ENCODE assay signal across 27 mouse cellular contexts in the genomic region with DNA sequence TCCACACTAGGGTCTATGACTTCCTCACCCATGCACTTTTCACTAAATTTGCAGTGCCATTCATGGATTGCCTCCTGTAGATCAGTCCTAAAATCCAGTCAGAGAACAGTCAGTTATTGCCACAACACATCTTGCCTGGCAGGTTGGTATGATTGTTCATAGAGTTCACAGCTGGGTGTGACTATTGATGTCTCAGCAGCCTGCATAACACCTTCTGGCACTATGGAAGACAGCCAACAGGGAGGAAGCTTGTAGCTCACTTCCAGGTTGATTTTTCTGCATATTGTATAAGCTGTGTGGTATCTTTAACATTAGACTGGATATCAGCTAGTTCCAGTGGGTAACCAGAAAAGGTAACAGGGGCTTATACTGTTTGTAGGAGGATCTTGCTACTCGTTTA.
DNase-seq lines count a peak whose midpoint lies in the region; ATAC-seq and TF ChIP-seq lines count a peak whose summit lies in the region.
"Had no signal": no experiment of that assay in that cellular context is flagged by ENCODE, and none has a peak within 500 bp of the region (broad histone marks: within the 10 kb centered on the region; RNA-seq: fewer than 3 reads in every experiment).

No protein-coding gene starts in this region.

- no peaks in the 10 kb centered on the region for H3K36me3 ChIP-seq in embryonic facial prominence, embryonic 14.5 days (ENCODE audit: control insufficient read depth, insufficient read depth, low read length)
- H3K36me3 ChIP-seq in embryonic facial prominence, embryonic 10.5 days (replicated peaks): no peaks in the 10 kb centered on the region
- H3K36me3 ChIP-seq in midbrain, postnatal 0 days (ENCODE audit: insufficient read depth, low read length): no peaks in the 10 kb centered on the region
- no peaks in the 10 kb centered on the region for H3K36me3 ChIP-seq in midbrain, embryonic 14.5 days (ENCODE audit: control insufficient read depth, insufficient read depth, low read length)
- H3K36me3 ChIP-seq: heart, embryonic 13.5 days; hindbrain, embryonic 15.5 days; kidney, embryonic 15.5 days; liver, embryonic 12.5 days; midbrain, embryonic 12.5 days; neural tube, embryonic 15.5 days had no signal

- H3K4me3 ChIP-seq in embryonic facial prominence, embryonic 14.5 days (ENCODE audit: low read depth, low read length): no peak overlapping the region
- no peak overlapping the region for H3K4me3 ChIP-seq in embryonic facial prominence, embryonic 10.5 days
- no peak overlapping the region for H3K4me3 ChIP-seq in midbrain, postnatal 0 days (ENCODE audit: low read depth, low read length)
- no peak overlapping the region for H3K4me3 ChIP-seq in midbrain, embryonic 14.5 days (replicated peaks; ENCODE audit: low read depth, low read length)
- H3K4me3 ChIP-seq: gastrocnemius, adult 2 months; heart, embryonic 13.5 days; hindbrain, embryonic 15.5 days; kidney, embryonic 15.5 days; liver, embryonic 12.5 days; megakaryocyte, embryonic 14.5 days; midbrain, embryonic 12.5 days; neural tube, embryonic 15.5 days had no signal

- no peak overlapping the region for H3K27ac ChIP-seq in embryonic facial prominence, embryonic 14.5 days (replicated peaks; ENCODE audit: low read depth, low read length)
- H3K27ac ChIP-seq in embryonic facial prominence, embryonic 10.5 days (replicated peaks): no peak overlapping the region
- no peak overlapping the region for H3K27ac ChIP-seq in midbrain, postnatal 0 days (ENCODE audit: low read depth, low read length)
- H3K27ac ChIP-seq in midbrain, embryonic 14.5 days (replicated peaks; ENCODE audit: low read depth, low read length): no peak overlapping the region
- H3K27ac ChIP-seq: gastrocnemius, adult 2 months; heart, embryonic 13.5 days; hindbrain, embryonic 15.5 days; kidney, embryonic 15.5 days; liver, embryonic 12.5 days; midbrain, embryonic 12.5 days; neural tube, embryonic 15.5 days had no signal

- no peak overlapping the region for H3K4me2 ChIP-seq in embryonic facial prominence, embryonic 14.5 days (ENCODE audit: low read depth, low read length)
- no peak overlapping the region for H3K4me2 ChIP-seq in midbrain, postnatal 0 days (ENCODE audit: low read depth, low read length, poor library complexity, severe bottlenecking)
- H3K4me2 ChIP-seq in midbrain, embryonic 14.5 days (ENCODE audit: low read length): no peak overlapping the region
- H3K4me2 ChIP-seq: heart, embryonic 13.5 days; hindbrain, embryonic 15.5 days; kidney, embryonic 15.5 days; liver, embryonic 12.5 days; midbrain, embryonic 12.5 days; neural tube, embryonic 15.5 days had no signal

- H3K9ac ChIP-seq in embryonic facial prominence, embryonic 14.5 days (ENCODE audit: low read depth, low read length): no peak overlapping the region
- no peak overlapping the region for H3K9ac ChIP-seq in midbrain, postnatal 0 days (replicated peaks; ENCODE audit: low read length, poor library complexity, severe bottlenecking)
- H3K9ac ChIP-seq in midbrain, embryonic 14.5 days (replicated peaks; ENCODE audit: low read length): no peak overlapping the region
- H3K9ac ChIP-seq: heart, embryonic 13.5 days; hindbrain, embryonic 15.5 days; kidney, embryonic 15.5 days; liver, embryonic 12.5 days; liver, postnatal 0 days; midbrain, embryonic 12.5 days; neural tube, embryonic 15.5 days had no signal

- no peaks in the 10 kb centered on the region for H3K9me3 ChIP-seq in embryonic facial prominence, embryonic 14.5 days (ENCODE audit: control insufficient read depth, low read length)
- H3K9me3 ChIP-seq in embryonic facial prominence, embryonic 10.5 days: no peaks in the 10 kb centered on the region
- no peaks in the 10 kb centered on the region for H3K9me3 ChIP-seq in midbrain, postnatal 0 days (ENCODE audit: low read length)
- H3K9me3 ChIP-seq in midbrain, embryonic 14.5 days (ENCODE audit: control insufficient read depth, low read length): no peaks in the 10 kb centered on the region
- H3K9me3 ChIP-seq: heart, embryonic 13.5 days; hindbrain, embryonic 15.5 days; kidney, embryonic 15.5 days; liver, embryonic 12.5 days; midbrain, embryonic 12.5 days; neural tube, embryonic 15.5 days had no signal

- TF ChIP-seq CTCF in midbrain, postnatal 0 days (IDR thresholded peaks at IDR 0.05): no peak

- ATAC-seq in embryonic facial prominence, embryonic 14.5 days (ENCODE audit: low read depth): no peak
- ATAC-seq in midbrain, postnatal 0 days (ENCODE audit: low FRiP score): no peak
- ATAC-seq in midbrain, embryonic 14.5 days (ENCODE audit: low FRiP score, low TSS enrichment): no peak
- ATAC-seq: forebrain, embryonic 16.5 days; liver, embryonic 12.5 days; liver, postnatal 0 days; lung, postnatal 0 days; Patski had no signal

- no peaks in the 10 kb centered on the region for H3K27me3 ChIP-seq in embryonic facial prominence, embryonic 14.5 days (replicated peaks; ENCODE audit: control insufficient read depth, insufficient read depth, low read length)
- no peaks in the 10 kb centered on the region for H3K27me3 ChIP-seq in embryonic facial prominence, embryonic 10.5 days (replicated peaks; ENCODE audit: low read depth, poor library complexity, severe bottlenecking)
- no peaks in the 10 kb centered on the region for H3K27me3 ChIP-seq in midbrain, postnatal 0 days (ENCODE audit: insufficient read depth, low read length)
- H3K27me3 ChIP-seq in midbrain, embryonic 14.5 days (ENCODE audit: control insufficient read depth, insufficient read depth, low read length): no peaks in the 10 kb centered on the region
- H3K27me3 ChIP-seq: heart, embryonic 13.5 days; hindbrain, embryonic 15.5 days; kidney, embryonic 15.5 days; liver, embryonic 12.5 days; megakaryocyte, embryonic 14.5 days; midbrain, embryonic 12.5 days; neural tube, embryonic 15.5 days; Patski had no signal

- 63% methylated on average over 1 of the region's 1 CpGs for WGBS in embryonic facial prominence, embryonic 14.5 days
- 83% methylated on average over 1 of the region's 1 CpGs for WGBS in embryonic facial prominence, embryonic 10.5 days
- WGBS in midbrain, postnatal 0 days: 73% methylated on average over 1 of the region's 1 CpGs
- WGBS in midbrain, embryonic 14.5 days: 71% methylated on average over 1 of the region's 1 CpGs

- DNase-seq in embryonic facial prominence, embryonic 14.5 days (ENCODE audit: low spot score): peak; percentile 8
- DNase-seq in embryonic facial prominence, embryonic 10.5 days (ENCODE audit: low spot score): no peak
- DNase-seq in midbrain, postnatal 0 days (ENCODE audit: low spot score): peak; percentile 63
- DNase-seq in midbrain, embryonic 14.5 days: no peak
- peak; percentile 42 for DNase-seq in cerebellum, adult 9-10 months
- peak; percentile 19 to 28 for DNase-seq in cerebellum, postnatal 36 days
- no peak for DNase-seq in natural killer cell, adult 2 months (ENCODE audit: low spot score in 2 of 2)
- DNase-seq in ovary, adult 18-20 months (ENCODE audit: low spot score): no peak
- DNase-seq: adrenal gland, postnatal 10 days; gastrocnemius, adult 2 months; heart, postnatal 10 days; kidney, adult 18-20 months; kidney, postnatal 36 days; liver, postnatal 0 days; lung, postnatal 4 days; right cerebral cortex, postnatal 4 days; thymus, postnatal 4 days had no signal

- no peaks in the 10 kb centered on the region for H3K4me1 ChIP-seq in embryonic facial prominence, embryonic 14.5 days (ENCODE audit: control insufficient read depth, insufficient read depth, low read length)
- H3K4me1 ChIP-seq in embryonic facial prominence, embryonic 10.5 days: no peaks in the 10 kb centered on the region
- no peaks in the 10 kb centered on the region for H3K4me1 ChIP-seq in midbrain, postnatal 0 days (ENCODE audit: insufficient read depth, low read length)
- H3K4me1 ChIP-seq in midbrain, embryonic 14.5 days (ENCODE audit: control insufficient read depth, insufficient read depth, low read length): no peaks in the 10 kb centered on the region
- H3K4me1 ChIP-seq: heart, embryonic 13.5 days; hindbrain, embryonic 15.5 days; kidney, embryonic 15.5 days; liver, embryonic 12.5 days; megakaryocyte, embryonic 14.5 days; midbrain, embryonic 12.5 days; neural tube, embryonic 15.5 days had no signal

Comparison
In these comparisons a context has a peak if more than half of its experiments do, and no peak if none do; other contexts are left out.
1. DNase-seq: peak in embryonic facial prominence, embryonic 14.5 days (single experiment), midbrain, postnatal 0 days (single experiment), cerebellum, adult 9-10 months (single experiment) and cerebellum, postnatal 36 days (2 of 2); none in embryonic facial prominence, embryonic 10.5 days (single experiment), midbrain, embryonic 14.5 days (single experiment), natural killer cell, adult 2 months (0 of 2) and ovary, adult 18-20 months (single experiment).